Mouse (Mus musculus): Measurements from ENCODE around the gene Cblc. TPM values are rescaled to one million over a fixed set of nuclear protein-coding genes. Genes with fewer than 3 reads are reported as not detected.

Gene Cblc
- polyA plus RNA-seq, 1 experiment: 78.4 TPM

DNA sequence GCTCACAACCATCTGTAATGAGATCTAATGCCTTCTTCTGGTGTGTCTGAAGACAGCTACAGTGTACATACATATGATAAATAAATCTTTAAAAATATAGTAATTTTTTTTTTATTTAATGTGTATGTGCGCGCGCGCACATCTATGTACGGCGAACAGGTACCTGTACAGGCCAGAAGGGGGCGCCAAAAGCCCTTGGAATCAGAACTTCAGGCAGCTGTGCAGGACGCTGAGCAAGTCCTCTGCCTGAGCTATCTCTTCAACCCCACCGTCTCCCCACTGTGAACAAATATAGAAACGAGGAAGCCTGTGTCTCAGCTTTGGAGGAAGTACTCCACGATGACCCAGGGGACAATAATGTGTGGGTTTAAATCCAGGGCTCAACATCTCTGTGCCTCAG is 56.3 kb downstream of the Cblc start:
- no peak for DNase-seq (ENCODE audit: low read depth, low spot score)
- WGBS: 86% methylated on average over 11 of the region's 11 CpGs

DNA sequence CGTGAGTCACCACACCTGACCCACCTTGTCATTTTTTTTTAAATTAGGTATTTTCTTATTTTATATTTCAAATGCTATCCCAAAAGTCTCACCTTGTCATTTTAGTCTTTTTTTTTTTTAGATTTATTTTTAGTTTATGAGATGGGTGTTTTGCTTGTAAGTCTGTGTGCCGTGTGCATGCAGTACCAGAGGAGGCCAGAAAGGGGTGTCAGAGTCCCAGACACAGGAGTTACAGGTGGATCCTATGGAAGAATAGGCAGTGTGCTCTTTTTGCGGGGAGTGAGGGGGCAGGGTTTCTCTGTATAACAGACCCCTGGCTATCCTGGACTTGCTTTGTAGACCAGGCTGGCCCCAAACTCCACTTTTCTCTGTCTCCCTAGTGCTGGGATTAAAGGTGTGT is 57.8 kb downstream of the Cblc start:
- no peak for DNase-seq (ENCODE audit: low read depth, low spot score)

DNA sequence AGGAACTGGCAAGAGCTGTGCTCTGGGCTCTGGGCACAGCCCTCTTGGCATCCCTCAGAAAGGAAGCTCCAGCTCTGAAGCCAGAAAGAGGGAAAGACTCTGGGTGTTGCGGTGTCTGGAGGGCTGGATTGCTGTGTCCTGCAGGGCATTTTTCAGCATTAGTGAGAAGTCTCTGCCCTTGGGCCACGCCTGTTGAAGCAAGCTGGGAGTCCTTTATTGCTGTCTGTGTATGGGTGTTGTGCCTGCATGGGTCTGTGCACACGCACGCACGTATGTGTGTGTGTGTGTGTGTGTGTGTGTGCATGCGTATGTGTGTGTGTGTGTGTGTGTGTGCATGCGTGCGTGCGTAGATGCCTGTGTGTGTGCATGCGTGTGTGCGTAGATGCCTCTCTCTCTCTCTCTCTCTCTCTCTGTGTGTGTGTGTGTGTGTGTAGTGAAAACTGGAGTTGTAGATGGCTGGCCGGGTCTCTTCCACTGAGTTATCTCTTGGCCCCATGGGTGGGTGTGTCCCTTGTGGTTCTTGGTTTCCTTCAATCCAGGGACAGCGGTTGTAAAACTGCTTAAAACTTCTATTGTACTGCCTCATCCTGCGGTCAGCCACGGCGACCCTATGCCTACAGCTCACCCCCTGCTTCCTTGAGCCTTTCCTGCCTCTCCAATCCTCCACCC is 60.1 kb downstream of the Cblc start:
- WGBS: 73% methylated on average over 16 of the region's 16 CpGs
- no peak for DNase-seq (ENCODE audit: low read depth, low spot score)

More for the DNA sequence above, 57.8 kb downstream of the Cblc start:
- 90% methylated on average over 3 of the region's 3 CpGs for WGBS

DNA sequence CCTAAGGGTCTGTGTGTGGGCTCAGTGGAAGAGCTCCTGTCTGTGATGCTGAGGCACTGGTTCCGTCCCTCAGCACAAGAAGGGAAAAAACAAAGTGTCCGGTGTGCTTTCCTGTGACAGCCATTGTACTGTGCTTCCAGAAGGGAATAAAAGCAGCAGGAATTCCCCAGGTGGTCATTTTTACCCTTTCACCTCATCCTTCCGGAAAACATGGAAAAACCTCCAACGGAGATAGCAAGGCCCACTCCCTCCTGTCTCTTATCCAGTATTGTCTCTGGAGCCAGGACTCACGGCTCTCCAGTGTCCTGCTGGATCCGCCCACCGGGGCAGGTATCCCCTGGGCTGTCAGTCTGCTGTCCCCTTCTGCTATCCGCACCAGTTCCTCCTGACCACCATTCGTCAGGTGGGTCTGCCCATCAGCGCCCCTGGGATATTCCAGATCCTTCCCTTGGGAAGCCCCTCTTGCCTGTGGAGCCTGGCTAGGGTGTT is 62.4 kb downstream of the Cblc start:
- WGBS: 89% methylated on average over 10 of the region's 10 CpGs

More for the DNA sequence above, 62.4 kb downstream of the Cblc start:
- no peak for DNase-seq (ENCODE audit: low read depth, low spot score)

Other genes with a start within 250 kb of the Cblc start
- 77.1 and 78.1 TPM in 2 replicates for gene Ppp1r37, start 233.7 kb downstream of the Cblc start, polyA plus RNA-seq (2012; rRNA removed)
- gene Zfp296, start 219.5 kb downstream of the Cblc start, polyA plus RNA-seq (2012; rRNA removed): 2.5 and 4.2 TPM in 2 replicates
- 95.0 and 95.2 TPM in 2 replicates for gene Gemin7, start 219.2 kb downstream of the Cblc start, polyA plus RNA-seq (2012; rRNA removed)
- 39.5 and 76.8 TPM in 2 replicates for gene Clasrp, start 192.3 kb downstream of the Cblc start, polyA plus RNA-seq (2012; rRNA removed)
- 76.0 and 88.5 TPM in 2 replicates for gene Relb, start 167.4 kb downstream of the Cblc start, polyA plus RNA-seq (2012; rRNA removed)
- 155 and 188 TPM in 2 replicates for gene Clptm1, start 131.8 kb downstream of the Cblc start, polyA plus RNA-seq (2012; rRNA removed)
- gene Apoc2, start 118.9 kb downstream of the Cblc start, polyA plus RNA-seq (2012; rRNA removed): 201 and 493 TPM in 2 replicates
- gene Gm44805, start 115.4 kb downstream of the Cblc start, polyA plus RNA-seq (2012; rRNA removed): 0.19 TPM in 1 of 2 replicates, not detected in the other
- gene Apoc4, start 115.3 kb downstream of the Cblc start, polyA plus RNA-seq (2012; rRNA removed): 1.3 and 1.4 TPM in 2 replicates
- gene Apoc1, start 104.1 kb downstream of the Cblc start, polyA plus RNA-seq (2012; rRNA removed): 0.29 and 1.9 TPM in 2 replicates
- gene Apoe, start 97.6 kb downstream of the Cblc start, polyA plus RNA-seq (2012; rRNA removed): 393 and 660 TPM in 2 replicates
- 97.8 and 115 TPM in 2 replicates for gene Tomm40, start 81.4 kb downstream of the Cblc start, polyA plus RNA-seq (2012; rRNA removed)
- gene Nectin2, start 46.3 kb downstream of the Cblc start, polyA plus RNA-seq (2012; rRNA removed): 132 and 182 TPM in 2 replicates
- gene Bcam, start 25.8 kb downstream of the Cblc start, polyA plus RNA-seq (2012; rRNA removed): 27.0 and 28.4 TPM in 2 replicates
- gene Bcl3, start 26.0 kb upstream of the Cblc start, polyA plus RNA-seq (2012; rRNA removed): 94.9 and 95.0 TPM in 2 replicates
- gene Gm19345, start 55.2 kb upstream of the Cblc start, polyA plus RNA-seq (2012; rRNA removed): 0.19 and 0.25 TPM in 2 replicates
- 0.47 and 0.66 TPM in 2 replicates for gene Ceacam16, start 64.5 kb upstream of the Cblc start, polyA plus RNA-seq (2012; rRNA removed)
- 0.03 and 0.07 TPM in 2 replicates for gene Ceacam19, start 91.2 kb upstream of the Cblc start, polyA plus RNA-seq (2012; rRNA removed)
- 8.8 and 13.4 TPM in 2 replicates for gene Pvr, start 124.4 kb upstream of the Cblc start, polyA plus RNA-seq (2012; rRNA removed)
- 78.1 and 116 TPM in 2 replicates for gene Igsf23, start 153.9 kb upstream of the Cblc start, polyA plus RNA-seq (2012; rRNA removed)
- 84.7 and 173 TPM in 2 replicates for gene Ceacam20, start 168.6 kb upstream of the Cblc start, polyA plus RNA-seq (2012; rRNA removed)
- 9.1 and 17.9 TPM in 2 replicates for gene Nlrp9b, start 194.7 kb upstream of the Cblc start, polyA plus RNA-seq (2012; rRNA removed)

All from large intestine, adult 2 months (tissue).